In genomic region chr15:19869041-19869440, GRCm38 (mm10) we compare ENCODE assay signal across 17 mouse cellular contexts.
"Had no signal": no experiment of that assay in that cellular context is flagged by ENCODE, and none has a peak within 500 bp of the region (broad histone marks: within the 10 kb centered on the region; RNA-seq: fewer than 3 reads in every experiment).

No protein-coding gene starts in this region.

- ATAC-seq: intestine, postnatal 0 days had no signal

- H3K9ac ChIP-seq: liver, embryonic 13.5 days; stomach, embryonic 15.5 days had no signal

- H3K9me3 ChIP-seq: liver, embryonic 13.5 days; megakaryocyte, embryonic 14.5 days; stomach, embryonic 15.5 days had no signal

- H3K36me3 ChIP-seq: liver, embryonic 13.5 days; stomach, embryonic 15.5 days had no signal

- H3K4me3 ChIP-seq: left cerebral cortex, adult 2 months; liver, embryonic 13.5 days; megakaryocyte, embryonic 14.5 days; stomach, embryonic 15.5 days had no signal

- H3K4me1 ChIP-seq: liver, embryonic 13.5 days; megakaryocyte, embryonic 14.5 days; stomach, embryonic 15.5 days had no signal

- H3K27me3 ChIP-seq: liver, embryonic 13.5 days; megakaryocyte, embryonic 14.5 days; stomach, embryonic 15.5 days had no signal

- H3K4me2 ChIP-seq: liver, embryonic 13.5 days; midbrain, embryonic 11.5 days; stomach, embryonic 15.5 days had no signal

- H3K27ac ChIP-seq: left cerebral cortex, adult 2 months; liver, embryonic 13.5 days; stomach, embryonic 15.5 days had no signal

- DNase-seq: kidney, adult 2 months; kidney, postnatal 10 days; kidney, postnatal 36 days; layer of hippocampus, postnatal 36 days; liver, embryonic 13.5 days; lung, adult 2 months; lung, postnatal 14 days; lung, postnatal 4 days; midbrain, embryonic 14.5 days; right cerebral cortex, postnatal 14 days; right cerebral cortex, postnatal 4 days; thymus, postnatal 25 days had no signal
